Mouse (Mus musculus): ENCODE results near the gene Rarb.

Rarb gene

DNA sequence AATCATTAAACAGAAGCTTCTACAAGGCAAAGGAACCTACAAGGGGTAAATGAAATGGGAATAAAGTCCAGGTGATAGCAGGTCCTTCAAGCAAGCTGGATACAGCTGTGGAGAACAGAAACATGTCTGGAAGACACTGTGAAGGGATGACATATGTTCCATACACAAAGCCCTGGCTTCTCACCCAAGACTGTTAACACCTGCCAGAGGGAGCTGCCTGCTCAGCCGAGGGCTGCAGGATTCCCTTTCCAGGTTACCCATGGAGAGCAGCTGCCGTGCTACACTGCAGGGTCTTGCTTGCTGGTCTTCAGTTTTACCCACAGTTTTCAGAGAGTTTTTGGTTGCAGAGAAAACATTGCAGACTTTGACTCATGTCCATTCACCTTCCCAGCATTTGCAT lies 290.3 kb downstream of the Rarb start:
- no peak for DNase-seq (ENCODE audit: low read depth, low spot score)

DNA sequence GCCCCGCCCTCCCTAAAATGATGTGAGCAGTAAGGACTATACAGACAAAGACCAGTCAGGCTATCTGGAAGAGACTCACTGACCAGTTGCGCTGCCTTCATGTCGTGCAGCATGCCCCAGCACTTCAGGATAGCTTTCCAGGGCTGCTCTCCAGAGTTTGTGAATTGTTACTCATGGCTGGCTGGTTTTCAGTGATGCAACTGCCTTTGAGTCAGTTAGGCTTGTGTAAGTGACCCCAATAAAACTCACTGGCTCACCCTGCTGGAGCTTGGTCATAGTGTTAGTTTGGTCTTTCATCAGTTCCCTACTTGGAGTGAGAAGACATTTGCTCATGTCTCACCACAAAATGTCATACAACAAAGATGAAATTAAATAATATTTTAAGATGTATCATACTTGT lies 292.8 kb downstream of the Rarb start:
- no peak for DNase-seq (ENCODE audit: low read depth, low spot score)

DNA sequence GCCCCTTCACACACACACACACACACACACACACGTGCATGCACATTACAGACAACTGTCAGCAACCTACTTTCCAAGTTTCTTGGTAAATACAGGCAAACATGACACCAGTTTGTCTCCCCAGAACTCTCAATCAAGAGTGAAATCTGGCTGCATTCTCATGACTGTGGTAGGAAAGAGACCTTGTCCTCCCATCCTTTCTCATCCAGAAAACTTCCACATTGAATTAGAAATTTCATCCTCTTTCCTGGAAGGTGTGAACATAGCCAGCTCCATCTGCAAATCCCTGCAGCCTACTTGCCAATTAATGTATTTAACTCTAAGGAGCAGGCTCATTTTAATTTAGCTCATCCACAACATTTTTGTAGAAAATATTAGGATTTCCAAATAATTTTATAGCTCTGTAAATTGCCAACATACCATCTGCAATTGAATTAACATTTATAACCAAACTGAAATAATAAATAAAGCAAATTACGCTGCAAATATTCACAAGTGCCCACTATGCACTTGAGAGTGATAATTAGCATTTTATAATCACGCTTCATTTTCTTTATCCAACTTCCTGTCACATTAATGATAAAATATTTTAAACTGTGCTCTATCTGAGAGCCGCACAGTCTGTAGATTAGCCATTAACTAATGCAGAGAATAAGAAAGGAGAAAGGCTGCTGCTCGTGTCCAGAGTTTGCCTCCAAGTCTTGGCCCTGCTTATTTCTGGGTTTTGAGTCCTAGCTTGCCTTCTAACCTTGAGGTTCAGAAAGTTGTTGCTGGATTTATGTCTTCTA lies 293.6 kb downstream of the Rarb start:
- DNase-seq (ENCODE audit: low read depth, low spot score), result no peak

GRCm38 (mm10) chr14:16522852-16523251 lies 296.1 kb downstream of the Rarb start:
- no peak for DNase-seq (ENCODE audit: low read depth, low spot score)

DNA sequence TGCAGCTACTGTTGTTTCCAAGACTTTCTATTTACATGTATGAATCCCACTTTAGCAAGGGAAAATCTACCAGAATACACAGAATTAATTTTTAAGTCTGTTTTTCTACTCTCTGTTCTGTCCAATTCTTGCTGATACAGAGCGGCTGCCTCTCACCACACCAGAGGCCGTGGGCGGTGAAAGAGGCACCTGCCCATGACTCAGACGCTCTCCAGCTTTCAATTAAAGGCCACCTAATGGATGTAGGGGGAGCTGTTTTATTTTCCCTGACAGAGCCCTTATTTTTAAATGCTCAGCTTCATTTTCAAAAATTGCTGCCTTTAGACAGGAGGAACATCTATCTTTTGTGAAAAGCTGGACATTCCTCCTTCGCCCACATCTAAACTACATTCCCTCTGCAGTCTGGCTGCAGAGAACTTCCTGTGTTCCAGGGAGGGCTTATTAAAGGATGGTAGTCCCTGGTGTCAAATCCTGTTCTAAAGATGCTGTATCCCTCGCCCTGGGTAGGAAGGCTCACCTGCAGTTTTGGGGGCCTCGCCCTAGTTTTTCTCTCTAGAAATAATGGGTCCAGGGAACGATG lies 299.3 kb downstream of the Rarb start:
- DNase-seq (ENCODE audit: low read depth, low spot score), result no peak

- DNase-seq (ENCODE audit: low read depth, low spot score), result no peak
Observed at GRCm38 (mm10) chr14:16517958-16518357, 301.0 kb downstream of the Rarb start.

GRCm38 (mm10) chr14:16515731-16516130 lies 303.2 kb downstream of the Rarb start:
- DNase-seq (ENCODE audit: low read depth, low spot score), result no peak

DNA sequence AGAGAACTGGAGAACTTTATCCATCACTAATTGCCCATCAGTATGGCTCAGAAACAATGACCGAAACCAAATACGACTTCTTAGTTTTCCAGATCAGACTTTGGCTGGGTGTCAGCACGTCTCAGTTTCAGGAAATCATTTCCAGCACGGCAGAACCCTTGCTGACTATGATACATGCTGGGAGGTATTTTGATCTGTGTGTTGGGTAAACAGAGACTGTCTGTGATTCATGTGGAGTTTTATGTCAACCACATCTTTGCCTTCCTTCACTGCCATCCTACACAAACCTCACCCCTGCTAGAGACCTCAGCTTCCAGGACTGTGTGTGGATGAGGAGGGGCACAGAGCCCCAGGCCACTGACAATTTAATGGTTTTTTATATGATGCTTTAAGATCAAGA lies 308.4 kb downstream of the Rarb start:
- no peak for DNase-seq (ENCODE audit: low read depth, low spot score)

GRCm38 (mm10) chr14:16509825-16510224 lies 309.1 kb downstream of the Rarb start:
- no peak for DNase-seq (ENCODE audit: low read depth, low spot score)

GRCm38 (mm10) chr14:16508760-16509159 lies 310.2 kb downstream of the Rarb start:
- DNase-seq (ENCODE audit: low read depth, low spot score), result no peak

- DNase-seq (ENCODE audit: low read depth, low spot score), result no peak
Observed at GRCm38 (mm10) chr14:16497226-16497661, 321.7 kb downstream of the Rarb start.

DNA sequence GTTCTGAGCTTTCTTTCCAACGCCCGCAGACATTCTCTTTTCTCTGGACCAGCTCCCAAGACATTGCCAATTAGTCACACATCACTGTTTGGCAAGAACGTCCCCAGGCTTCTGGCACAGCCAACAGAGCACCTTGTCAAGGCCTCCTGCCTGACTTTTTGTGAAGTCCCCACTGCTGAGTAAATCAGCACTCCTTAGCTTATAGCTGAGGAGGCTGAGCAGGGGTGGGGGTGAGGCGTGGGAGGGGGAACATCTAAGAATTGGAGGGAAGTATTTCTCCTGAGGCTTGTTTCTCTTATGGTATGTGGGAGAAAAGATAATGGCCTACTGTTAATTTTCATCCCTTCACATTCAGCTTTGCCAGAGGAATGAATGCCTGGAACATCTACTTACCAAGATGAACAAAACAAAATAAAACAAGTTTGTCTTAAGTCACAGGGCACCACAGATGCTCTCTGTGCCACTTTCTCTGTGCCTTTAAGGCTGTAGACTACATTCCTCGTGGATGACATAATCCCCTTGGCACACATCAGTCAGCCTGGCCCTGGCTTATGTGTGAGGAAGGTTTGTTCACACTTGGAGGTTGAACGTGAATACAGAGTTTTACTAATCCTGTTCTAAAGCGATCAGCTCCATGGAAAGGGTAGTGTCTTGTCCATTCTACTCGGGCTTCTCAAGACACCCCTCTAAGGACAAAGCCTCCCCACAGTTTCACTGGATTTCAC lies 335.1 kb downstream of the Rarb start:
- no peak for DNase-seq (ENCODE audit: low read depth, low spot score)

- DNase-seq (ENCODE audit: low read depth, low spot score), result no peak
Observed at GRCm38 (mm10) chr14:16480621-16481020, 338.3 kb downstream of the Rarb start.

DNA sequence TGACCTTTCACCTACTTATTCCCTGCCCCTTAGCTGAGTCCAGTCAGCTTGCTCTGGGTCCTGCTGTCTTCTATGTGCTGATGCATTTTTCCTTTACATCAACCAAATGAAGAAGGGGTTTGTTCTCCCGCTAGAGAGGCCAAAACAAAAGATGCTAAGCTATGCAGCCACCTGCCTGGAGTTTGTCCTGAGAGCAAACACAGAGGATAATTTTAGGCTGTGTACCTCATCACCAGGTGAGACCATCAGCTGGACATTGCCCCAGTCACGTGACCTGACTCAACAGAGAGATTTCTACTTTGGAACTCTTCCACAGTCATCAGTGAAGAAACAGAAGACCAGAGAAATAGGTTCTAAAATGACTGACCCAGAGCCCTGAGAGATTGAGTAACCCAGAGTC lies 339.4 kb downstream of the Rarb start:
- DNase-seq (ENCODE audit: low read depth, low spot score), result no peak

GRCm38 (mm10) chr14:16478606-16479323 lies 340.2 kb downstream of the Rarb start:
- DNase-seq (ENCODE audit: low read depth, low spot score), result no peak

GRCm38 (mm10) chr14:16448269-16448987 lies 370.5 kb downstream of the Rarb start:
- DNase-seq (ENCODE audit: low read depth, low spot score), result no peak

- no peak for DNase-seq (ENCODE audit: low read depth, low spot score)
Observed at GRCm38 (mm10) chr14:16447587-16447986, 371.4 kb downstream of the Rarb start.

- no peak for DNase-seq (ENCODE audit: low read depth, low spot score)
Observed at GRCm38 (mm10) chr14:16444859-16445258, 374.1 kb downstream of the Rarb start.

GRCm38 (mm10) chr14:16439385-16440126 lies 379.4 kb downstream of the Rarb start:
- no peak for DNase-seq (ENCODE audit: low read depth, low spot score)

- no peak for DNase-seq (ENCODE audit: low read depth, low spot score)
Observed at GRCm38 (mm10) chr14:16437386-16437785, 381.6 kb downstream of the Rarb start.
